ENCODE assay signal across 10 mouse cellular contexts in genomic region chr4:152446178-152446577, GRCm38 (mm10). TPM values are rescaled to one million over a fixed set of nuclear protein-coding genes. Genes with fewer than 3 reads are reported as not detected.
DNase-seq lines count a peak whose midpoint lies in the region; ATAC-seq and TF ChIP-seq lines count a peak whose summit lies in the region.
"Had no signal": no experiment of that assay in that cellular context is flagged by ENCODE, and none has a peak within 500 bp of the region (broad histone marks: within the 10 kb centered on the region; RNA-seq: fewer than 3 reads in every experiment).

No protein-coding gene starts in this region.

- H3K4me3 ChIP-seq in layer of hippocampus, adult 2 months: no peak overlapping the region
- H3K4me3 ChIP-seq: midbrain, embryonic 12.5 days had no signal

- H3K27ac ChIP-seq in layer of hippocampus, adult 2 months: peak overlapping the region; percentile 85
- H3K27ac ChIP-seq: midbrain, embryonic 12.5 days had no signal

- no peak for TF ChIP-seq CTCF in layer of hippocampus, adult 2 months (conservative IDR thresholded peaks at IDR 0.05)

- DNase-seq in layer of hippocampus, adult 2 months (ENCODE audit: low spot score in 2 of 2): no peak
- no peak for DNase-seq in layer of hippocampus, postnatal 25 days (ENCODE audit: extremely low spot score in 1 of 2, low spot score in 1 of 2)
- peak; percentile 18 to 31 for DNase-seq in heart, postnatal 14 days
- peak; percentile 79 for DNase-seq in thymus, postnatal 4 days
- DNase-seq in right cerebral cortex, postnatal 4 days: no peak
- no peak for DNase-seq in testis, postnatal 14 days (ENCODE audit: low spot score)
- DNase-seq in left cerebral cortex, postnatal 14 days (ENCODE audit: low spot score in 2 of 2): no peak
- DNase-seq: kidney, postnatal 36 days had no signal

- ATAC-seq in megakaryocyte-erythroid progenitor cell, adult 5-6 weeks (replicated peaks; ENCODE audit: low FRiP score, low TSS enrichment, poor library complexity, severe bottlenecking): peak; percentile 49

- intact Hi-C loops in heart, postnatal 14 days (cut with DNase I): no loop called here
- intact Hi-C loops in left cerebral cortex, postnatal 14 days (cut with DNase I): no loop called here

RNA-seq across cellular contexts. Expression of gene Nphp4, which starts 30.3 kb away (rescaled TPM):
- 10 to 100 TPM; 28.3 to 29.7 TPM for total RNA-seq in layer of hippocampus, adult 2 months (2021)
- 10 to 100 TPM; 21.7 to 27.5 TPM for total RNA-seq in layer of hippocampus, postnatal 25 days (2021)
- total RNA-seq in heart, postnatal 14 days (2021): 1 to 10 TPM; 1.8 to 2.3 TPM
- 0.61 TPM in 1 of 2 replicates, not detected in the other for total RNA-seq in megakaryocyte-erythroid progenitor cell, adult 5-6 weeks (2014; fragmentation: Nextera tagmentation)
- 0.19 TPM in 1 of 2 replicates, not detected in the other for total RNA-seq in megakaryocyte-erythroid progenitor cell, adult 5-6 weeks (2017)
- 10 to 100 TPM; 18.7 to 19.9 TPM for total RNA-seq in left cerebral cortex, postnatal 14 days (2021)

RNA-seq across cellular contexts. Expression of gene Kcnab2, which starts 31.5 kb away (rescaled TPM):
- 100 to 1,000 TPM; 740 to 785 TPM for total RNA-seq in layer of hippocampus, adult 2 months (2021)
- total RNA-seq in layer of hippocampus, postnatal 25 days (2021): 100 to 1,000 TPM; 683 to 696 TPM
- 1 to 10 TPM; 2.1 to 4.2 TPM for total RNA-seq in heart, postnatal 14 days (2021)
- total RNA-seq in megakaryocyte-erythroid progenitor cell, adult 5-6 weeks (2014; fragmentation: Nextera tagmentation): 42.5 and 57.5 TPM in 2 replicates
- 59.7 and 75.3 TPM in 2 replicates for total RNA-seq in megakaryocyte-erythroid progenitor cell, adult 5-6 weeks (2017)
- 100 to 1,000 TPM; 216 to 228 TPM for total RNA-seq in left cerebral cortex, postnatal 14 days (2021)

Comparison
In these comparisons a context has a peak if more than half of its experiments do, and no peak if none do; other contexts are left out.
1. DNase-seq: peak in heart, postnatal 14 days (2 of 2) and thymus, postnatal 4 days (single experiment); none in layer of hippocampus, adult 2 months (0 of 2), layer of hippocampus, postnatal 25 days (0 of 2), right cerebral cortex, postnatal 4 days (single experiment), testis, postnatal 14 days (single experiment) and left cerebral cortex, postnatal 14 days (0 of 2).
2. RNA of gene Nphp4, which starts 30.3 kb away (total RNA-seq): 28.3 to 29.7 TPM in layer of hippocampus, adult 2 months, 21.7 to 27.5 TPM in layer of hippocampus, postnatal 25 days and 18.7 to 19.9 TPM in left cerebral cortex, postnatal 14 days; 1.8 to 2.3 TPM in heart, postnatal 14 days and 0.19 to 0.61 TPM in megakaryocyte-erythroid progenitor cell, adult 5-6 weeks; every median in the first group is over 4 times any median in the second.
3. RNA of gene Kcnab2, which starts 31.5 kb away (total RNA-seq): 740 to 785 TPM in layer of hippocampus, adult 2 months, 683 to 696 TPM in layer of hippocampus, postnatal 25 days, 216 to 228 TPM in left cerebral cortex, postnatal 14 days and 42.5 to 75.3 TPM in megakaryocyte-erythroid progenitor cell, adult 5-6 weeks; 2.1 to 4.2 TPM in heart, postnatal 14 days; every median in the first group is over 4 times any median in the second.